Mouse (Mus musculus) neural tube, embryonic 14.5 days (tissue): ENCODE results near the gene Enah. TPM values are rescaled to one million over a fixed set of nuclear protein-coding genes. Genes with fewer than 3 reads are reported as not detected.

ENCODE experiments used
- ATAC-seq: fragments of 200-750 bp; cut with Nextera tagmentation; 2 replicates; pipeline ENCODE4 v1.8.0; 2017; ENCODE audit warnings: low read depth, mild to moderate bottlenecking, moderate TSS enrichment, moderate library complexity
- H3K27ac ChIP-seq: fragments of 300-500 bp; sonication (generic); 2 replicates; pipeline ENCODE4 v1.5.1; 2014; ENCODE audit warnings: low read depth, mild to moderate bottlenecking, control low read depth, low read length, moderate library complexity, mixed read lengths
- H3K27me3 ChIP-seq: fragments of 300-500 bp; sonication (generic); 2 replicates; pipeline ENCODE4 v1.6.1; 2014; ENCODE audit warnings: low read length; ENCODE audit not compliant: control insufficient read depth, insufficient read depth
- H3K36me3 ChIP-seq: fragments of 300-500 bp; sonication (generic); 2 replicates; pipeline ENCODE4 v1.6.1; 2014; ENCODE audit warnings: low read length, mixed read lengths; ENCODE audit not compliant: control insufficient read depth, insufficient read depth
- H3K4me1 ChIP-seq: fragments of 300-500 bp; sonication (generic); 2 replicates; pipeline ENCODE4 v1.6.1; 2014; ENCODE audit warnings: low read length; ENCODE audit not compliant: control insufficient read depth, insufficient read depth
- H3K4me2 ChIP-seq: fragments of 300-500 bp; sonication (generic); 2 replicates; pipeline ENCODE4 v1.6.1; 2014; ENCODE audit warnings: mild to moderate bottlenecking, low read depth, low read length, control low read depth
- H3K4me3 ChIP-seq: fragments of 300-500 bp; sonication (generic); 2 replicates; pipeline ENCODE4 v1.5.1; 2014; ENCODE audit warnings: low read depth, low read length, control low read depth, mixed read lengths
- H3K9ac ChIP-seq: fragments of 300-500 bp; sonication (generic); replicated peaks from 2 replicates; pipeline ENCODE4 v1.6.1; 2014; ENCODE audit warnings: low read depth, mild to moderate bottlenecking, control low read depth, low read length, mixed read lengths
- H3K9me3 ChIP-seq: fragments of 300-500 bp; sonication (generic); 2 replicates; pipeline ENCODE4 v1.6.1; 2016; ENCODE audit warnings: low read length; ENCODE audit not compliant: control insufficient read depth
- WGBS: fragments of 180-500 bp; shearing (Covaris S2); extraction: QIAGEN DNeasy Blood & Tissue Kit; methylation state at CpG from one replicate; pipeline ENCODE4 v1.1.7; 2014; 5-methylcytosine and 5-hydroxymethylcytosine counted together
- polyA plus RNA-seq: library from polyadenylated mRNA; unstranded; fragments of >200 nt; fragmentation: Nextera tagmentation; extraction: Ambion mirVana; gene quantifications from 2 replicates; pipeline ENCODE4 v1.2.1, GENCODE M21; 2014

Enah gene
- polyA plus RNA-seq, 1 experiment from 2014 or later, result 51.7 TPM

DNA sequence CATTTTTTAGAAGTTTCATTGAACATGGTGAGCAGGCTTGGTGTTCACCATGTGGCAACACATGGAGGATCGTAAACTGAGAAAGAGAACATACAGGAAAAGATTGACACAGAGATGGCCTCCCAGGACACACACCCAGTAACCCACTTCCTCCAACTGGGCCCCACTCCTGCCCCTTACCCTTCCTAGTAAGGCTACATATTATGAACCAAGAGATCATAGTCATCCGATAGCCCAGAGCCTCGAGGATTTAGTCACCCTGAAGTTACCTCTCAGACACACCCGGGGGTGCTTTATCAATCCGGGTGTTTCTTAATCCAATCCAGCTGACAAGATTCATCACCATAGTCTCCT lies 153.9 kb downstream of the Enah start:
- no peak for ATAC-seq
- no peaks in the 10 kb centered on the region for H3K27me3 ChIP-seq
- no peak overlapping the region for H3K4me2 ChIP-seq
- WGBS, result 89% methylated on average over 5 of the region's 5 CpGs
- no peaks in the 10 kb centered on the region for H3K9me3 ChIP-seq
- H3K4me3 ChIP-seq, result no peak overlapping the region
- peaks cover 4% of the 10 kb centered on the region; the same call in 1 of the 2 replicates for H3K4me1 ChIP-seq
- H3K9ac ChIP-seq, result no peak overlapping the region
- no peaks in the 10 kb centered on the region for H3K36me3 ChIP-seq
- no peak overlapping the region for H3K27ac ChIP-seq

DNA sequence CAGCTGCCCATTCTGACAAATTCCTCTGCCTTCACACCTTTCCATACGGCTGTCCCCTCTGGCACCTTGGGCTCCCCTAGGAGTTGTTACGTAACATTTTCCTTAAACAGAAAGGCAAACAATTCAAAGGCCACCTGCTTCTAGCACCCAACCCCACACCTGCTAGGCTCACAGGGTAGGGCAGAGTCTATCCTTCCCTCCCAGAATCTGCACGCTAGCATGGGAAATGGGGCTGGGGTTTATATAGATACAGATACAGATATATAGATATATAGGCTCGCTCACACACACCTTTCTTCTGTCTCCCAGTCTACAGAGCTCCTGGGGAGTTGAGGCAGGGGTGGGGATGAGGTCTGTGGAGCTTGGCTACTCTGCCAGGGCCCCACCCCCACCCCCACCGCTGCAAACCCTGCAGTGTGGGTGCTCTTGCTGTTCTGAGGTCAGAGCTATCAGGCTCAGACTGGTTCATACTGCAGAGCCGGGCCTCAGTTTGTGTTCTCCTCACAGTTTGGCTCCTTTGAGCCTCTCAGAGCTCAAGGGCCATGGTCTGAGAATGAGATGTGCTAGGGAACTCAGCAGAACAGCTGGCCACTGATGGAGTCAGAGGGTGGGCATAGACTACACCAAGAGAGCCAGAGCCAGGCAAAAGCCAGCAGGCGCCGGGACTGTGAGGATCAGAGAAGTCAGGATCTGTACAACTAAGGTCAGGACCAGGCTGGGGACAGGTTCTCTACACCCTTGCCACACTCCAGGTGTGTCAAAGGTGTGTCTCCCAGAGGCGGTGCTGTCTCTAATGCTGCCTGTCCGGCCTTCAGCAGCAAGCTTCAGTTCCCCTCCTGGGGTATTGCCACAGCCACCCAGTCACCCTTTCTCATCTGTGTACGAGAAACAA lies 154.6 kb downstream of the Enah start:
- ATAC-seq, result no peak
- no peak overlapping the region for H3K4me2 ChIP-seq

DNA sequence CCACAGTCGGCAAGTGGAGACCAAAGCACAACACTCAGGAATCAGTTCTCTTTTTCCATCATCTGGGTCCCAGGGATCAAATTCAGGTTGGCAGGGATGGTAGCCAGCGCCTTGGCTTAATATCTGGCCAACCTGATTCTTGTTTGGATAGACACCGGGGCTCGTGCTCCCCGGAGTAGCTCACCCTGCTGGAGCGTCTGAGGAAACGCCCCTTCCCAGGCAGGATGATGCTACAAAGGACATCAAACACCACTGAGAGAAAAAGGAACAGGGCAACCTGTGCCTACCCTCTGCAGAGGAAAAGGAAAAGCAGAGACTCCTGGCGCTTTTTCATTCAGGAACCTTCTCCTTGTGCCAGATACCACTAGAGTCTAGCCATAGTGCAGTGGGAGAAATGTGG lies 156.4 kb downstream of the Enah start:
- H3K4me3 ChIP-seq, result no peak overlapping the region
- no peak overlapping the region for H3K9ac ChIP-seq
- no peak overlapping the region for H3K27ac ChIP-seq
- H3K9me3 ChIP-seq, result no peaks in the 10 kb centered on the region
- H3K4me2 ChIP-seq, result no peak overlapping the region
- no peaks in the 10 kb centered on the region for H3K36me3 ChIP-seq
- 32% methylated on average over 8 of the region's 8 CpGs for WGBS
- peaks cover 4% of the 10 kb centered on the region; the same call in 1 of the 2 replicates for H3K4me1 ChIP-seq
- H3K27me3 ChIP-seq, result no peaks in the 10 kb centered on the region
- ATAC-seq, result no peak

More for the DNA sequence above, 154.6 kb downstream of the Enah start:
- no peak overlapping the region for H3K9ac ChIP-seq
- H3K4me3 ChIP-seq, result no peak overlapping the region
- H3K36me3 ChIP-seq, result no peaks in the 10 kb centered on the region
- no peaks in the 10 kb centered on the region for H3K27me3 ChIP-seq
- WGBS, result 78% methylated on average over 11 of the region's 11 CpGs
- no peaks in the 10 kb centered on the region for H3K9me3 ChIP-seq
- no peak overlapping the region for H3K27ac ChIP-seq
- peaks cover 4% of the 10 kb centered on the region; the same call in 1 of the 2 replicates for H3K4me1 ChIP-seq

DNA sequence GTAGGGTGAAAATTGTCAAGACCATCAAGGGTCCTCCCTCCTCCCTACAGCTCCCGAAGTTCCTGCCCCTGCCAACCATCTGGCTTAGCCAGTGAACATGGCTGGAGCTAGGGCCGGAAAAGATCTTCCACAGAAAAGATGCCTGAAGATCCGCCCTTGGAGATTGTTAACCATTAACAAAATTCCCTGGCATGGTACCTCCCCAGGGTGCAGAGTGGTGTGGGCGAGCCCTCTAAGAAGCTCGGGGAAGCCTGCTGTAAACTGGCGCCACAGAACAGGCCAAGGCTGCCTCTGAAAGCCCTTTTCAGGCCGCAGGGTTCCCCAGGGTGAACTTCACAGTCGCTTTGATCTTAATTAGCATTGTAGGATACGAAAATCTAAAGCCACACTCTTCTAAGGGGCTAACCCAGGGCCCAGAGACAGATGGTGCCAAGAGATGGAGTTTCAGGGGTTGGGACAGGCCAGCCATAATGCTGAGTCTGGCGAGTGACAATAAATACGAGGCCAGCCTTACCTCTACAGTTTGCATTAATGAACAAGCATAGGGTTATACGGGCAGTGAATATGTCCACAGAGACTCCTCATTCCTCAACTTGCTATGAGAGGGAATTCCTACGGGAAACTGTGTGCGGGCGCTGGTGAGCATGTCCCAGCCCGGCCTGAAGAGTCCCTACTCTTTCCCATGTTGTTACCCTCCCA lies 157.0 kb downstream of the Enah start:
- H3K9ac ChIP-seq, result no peak overlapping the region
- H3K36me3 ChIP-seq, result no peaks in the 10 kb centered on the region
- no peak overlapping the region for H3K4me3 ChIP-seq
- peaks cover 4% of the 10 kb centered on the region; the same call in 1 of the 2 replicates for H3K4me1 ChIP-seq
- H3K27me3 ChIP-seq, result no peaks in the 10 kb centered on the region
- ATAC-seq, result no peak
- H3K4me2 ChIP-seq, result no peak overlapping the region
- no peak overlapping the region for H3K27ac ChIP-seq
- no peaks in the 10 kb centered on the region for H3K9me3 ChIP-seq
- 34% methylated on average over 16 of the region's 16 CpGs for WGBS

DNA sequence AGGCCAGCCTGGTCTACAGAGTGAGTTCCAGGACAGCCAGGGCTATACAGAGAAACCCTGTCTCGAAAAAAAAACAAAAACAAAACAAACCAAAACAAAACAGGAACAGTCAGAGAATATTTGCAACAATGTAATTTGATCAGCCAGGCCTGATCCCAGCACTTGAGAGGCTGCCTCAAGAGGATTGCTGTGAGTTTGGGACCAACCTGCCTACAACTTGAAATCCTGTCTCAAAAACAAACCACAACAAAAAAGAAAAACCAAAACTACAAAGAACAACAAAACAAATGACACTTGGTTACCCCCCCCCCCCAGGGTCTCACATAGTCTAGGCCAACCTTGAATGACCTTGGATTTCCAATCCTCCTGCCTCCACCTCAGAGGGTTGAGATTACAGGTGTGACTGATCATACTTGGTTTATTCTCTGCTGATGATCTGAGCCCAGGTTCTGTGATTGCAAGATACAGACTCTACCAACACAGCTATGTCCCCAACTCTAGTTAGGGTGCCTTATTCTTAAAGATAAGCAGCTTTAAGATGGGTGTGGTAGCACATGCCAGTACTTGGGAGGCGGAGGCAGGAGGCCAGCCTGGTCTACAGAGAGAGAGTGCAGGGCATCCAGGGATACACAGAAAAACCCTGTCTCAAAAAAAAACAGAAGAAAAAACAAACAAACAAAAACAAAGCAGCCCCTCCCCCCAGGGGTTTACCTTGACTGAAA lies 158.4 kb downstream of the Enah start:
- WGBS, result 82% methylated on average over 2 of the region's 2 CpGs
- no peaks in the 10 kb centered on the region for H3K27me3 ChIP-seq
- peaks cover 4% of the 10 kb centered on the region; the same call in 1 of the 2 replicates for H3K4me1 ChIP-seq
- no peak overlapping the region for H3K27ac ChIP-seq
- H3K4me3 ChIP-seq, result no peak overlapping the region
- no peak overlapping the region for H3K4me2 ChIP-seq
- ATAC-seq, result no peak
- H3K9ac ChIP-seq, result no peak overlapping the region
- H3K36me3 ChIP-seq, result no peaks in the 10 kb centered on the region
- no peaks in the 10 kb centered on the region for H3K9me3 ChIP-seq

DNA sequence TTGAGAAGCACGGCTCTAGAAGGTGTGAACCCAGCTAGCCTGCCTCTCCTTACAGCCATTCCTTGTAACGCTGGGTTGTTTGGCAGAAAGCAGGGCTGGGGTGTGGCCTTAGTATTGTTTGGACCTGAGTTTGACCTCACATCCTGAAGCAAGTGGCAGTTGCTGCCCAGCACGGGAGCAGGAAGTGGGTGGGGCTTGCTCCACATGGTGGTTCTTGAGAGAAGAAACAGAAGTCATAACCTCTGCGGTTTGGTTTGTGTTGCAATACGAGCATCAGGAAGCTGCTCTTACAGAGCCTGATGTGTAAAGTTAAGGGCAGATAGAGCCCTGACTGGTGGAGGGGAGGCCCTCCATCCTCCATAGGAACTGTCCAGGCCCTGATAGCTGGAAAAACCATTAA lies 159.1 kb downstream of the Enah start:
- Histone ChIP-seq H3K27me3 (no peaks in the 10 kb centered on the region), H3K4me2 (no peak overlapping the region), H3K9me3 (no peaks in the 10 kb centered on the region), H3K36me3 (no peaks in the 10 kb centered on the region), H3K9ac (no peak overlapping the region), H3K4me1 (peaks cover 4% of the 10 kb centered on the region; the same call in 1 of the 2 replicates), H3K27ac (no peak overlapping the region), H3K4me3 (no peak overlapping the region)
- no peak for ATAC-seq
- 28% methylated on average over 5 of the region's 5 CpGs for WGBS

DNA sequence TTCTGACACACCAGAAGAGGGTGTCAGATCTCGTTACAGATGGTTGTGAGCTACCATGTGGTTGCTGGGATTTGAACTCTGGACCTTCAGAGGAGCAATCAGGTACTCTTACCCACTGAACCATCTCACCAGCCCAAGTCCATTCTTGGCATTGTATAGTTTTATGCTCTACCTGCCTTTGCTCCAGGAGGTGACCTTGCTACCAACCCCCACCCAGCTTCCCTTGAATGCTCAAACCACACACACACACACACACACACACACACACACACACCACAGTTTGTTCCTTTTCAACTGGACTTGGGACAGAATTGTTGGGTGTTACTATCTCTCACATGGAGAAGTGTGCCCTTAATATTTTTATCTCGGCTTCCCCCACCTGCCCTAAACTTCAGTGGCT lies 163.5 kb downstream of the Enah start:
- Histone ChIP-seq H3K9ac (no peak overlapping the region), H3K36me3 (no peaks in the 10 kb centered on the region), H3K27ac (no peak overlapping the region), H3K27me3 (no peaks in the 10 kb centered on the region), H3K4me1 (no peaks in the 10 kb centered on the region), H3K9me3 (no peaks in the 10 kb centered on the region), H3K4me2 (no peak overlapping the region), H3K4me3 (no peak overlapping the region)
- 91% methylated on average over 2 of the region's 2 CpGs for WGBS
- no peak for ATAC-seq

DNA sequence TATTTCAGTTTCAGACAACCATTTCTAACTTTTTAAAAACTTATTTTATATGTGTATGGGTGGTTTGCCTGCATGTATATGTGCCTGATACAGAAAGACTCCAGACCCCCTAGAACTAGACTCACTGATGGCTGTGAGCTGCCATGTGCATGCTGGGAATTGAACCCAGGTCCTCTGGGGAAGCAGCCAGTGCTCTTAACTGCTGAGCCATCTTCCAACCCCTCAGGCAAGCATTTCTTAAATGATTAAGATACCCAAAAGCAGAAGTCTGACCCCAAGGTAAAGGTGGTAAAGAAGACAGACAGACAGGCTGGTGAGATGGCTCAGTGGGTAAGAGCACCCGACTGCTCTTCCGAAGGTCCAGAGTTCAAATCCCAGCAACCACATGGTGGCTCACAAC lies 165.0 kb downstream of the Enah start:
- Histone ChIP-seq H3K4me2 (no peak overlapping the region), H3K4me1 (no peaks in the 10 kb centered on the region), H3K4me3 (no peak overlapping the region), H3K9me3 (no peaks in the 10 kb centered on the region), H3K27me3 (no peaks in the 10 kb centered on the region), H3K9ac (no peak overlapping the region), H3K27ac (no peak overlapping the region), H3K36me3 (no peaks in the 10 kb centered on the region)
- 100% methylated on average over 2 of the region's 2 CpGs for WGBS
- no peak for ATAC-seq
